Mouse (Mus musculus) duodenum, adult 2 months (tissue): Measurements from ENCODE around the gene Gm3404. TPM values are rescaled to one million over a fixed set of nuclear protein-coding genes. Genes with fewer than 3 reads are reported as not detected.

ENCODE experiments used
- polyA plus RNA-seq: library from polyadenylated mRNA; depleted of rRNA; stranded (reverse); fragments of >200 nt; gene quantifications from 2 replicates; pipeline ENCODE4 v1.2.3, GENCODE M21; 2012; ENCODE audit warnings: low replicate concordance; rRNA removed

Gm3404 gene
- not detected in 2 replicates for polyA plus RNA-seq

DNA sequence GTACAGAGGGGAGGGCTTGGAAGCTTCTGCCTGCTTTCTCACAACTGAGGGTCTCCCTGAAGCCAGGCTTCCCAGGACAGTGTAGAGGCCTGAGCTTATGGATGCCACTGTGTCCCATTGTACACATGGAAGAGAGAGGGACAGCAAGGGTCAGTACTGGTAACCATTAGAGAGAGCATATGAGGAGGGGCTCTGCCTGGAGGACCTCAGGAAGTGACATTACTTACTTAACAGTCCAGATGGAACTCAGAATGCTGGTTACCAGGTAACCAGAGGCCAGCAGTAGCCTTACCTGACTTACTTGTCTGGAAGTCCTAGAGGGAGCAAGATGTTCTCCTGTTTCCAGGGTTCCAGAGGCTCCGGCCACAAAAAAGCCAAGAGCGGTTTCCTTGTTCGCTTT is at the start of gene Gm3404:
TSS of gene Gm3404 (plus strand) at position 301 of the 400 bp plus-strand sequence.

GRCm38 (mm10) chr5:146481665-146482064 is 43.9 kb upstream of the Gm3404 start, which contains the start of gene Gm6408:
Gene Gm6408, plus strand, starts transcription at chr5:146481965.

DNA sequence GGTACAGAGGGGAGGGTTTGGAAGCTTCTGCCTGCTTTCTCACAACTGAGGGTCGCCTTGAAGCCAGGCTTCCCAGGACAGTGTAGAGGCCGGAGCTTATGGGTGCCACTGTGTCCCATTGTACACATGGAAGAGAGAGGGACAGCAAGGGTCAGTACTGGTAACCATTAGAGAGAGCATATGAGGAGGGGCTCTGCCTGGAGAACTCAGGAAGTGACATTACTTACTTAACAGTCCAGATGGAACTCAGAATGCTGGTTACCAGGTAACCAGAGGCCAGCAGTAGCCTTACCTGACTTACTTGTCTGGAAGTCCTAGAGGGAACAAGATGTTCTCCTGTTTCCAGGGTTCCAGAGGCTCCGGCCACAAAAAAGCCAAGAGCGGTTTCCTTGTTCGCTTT is 34.5 kb upstream of the Gm3404 start, which contains the start of gene Gm6370:
TSS of gene Gm6370 (plus strand) at position 301 of the 400 bp plus-strand sequence.

DNA sequence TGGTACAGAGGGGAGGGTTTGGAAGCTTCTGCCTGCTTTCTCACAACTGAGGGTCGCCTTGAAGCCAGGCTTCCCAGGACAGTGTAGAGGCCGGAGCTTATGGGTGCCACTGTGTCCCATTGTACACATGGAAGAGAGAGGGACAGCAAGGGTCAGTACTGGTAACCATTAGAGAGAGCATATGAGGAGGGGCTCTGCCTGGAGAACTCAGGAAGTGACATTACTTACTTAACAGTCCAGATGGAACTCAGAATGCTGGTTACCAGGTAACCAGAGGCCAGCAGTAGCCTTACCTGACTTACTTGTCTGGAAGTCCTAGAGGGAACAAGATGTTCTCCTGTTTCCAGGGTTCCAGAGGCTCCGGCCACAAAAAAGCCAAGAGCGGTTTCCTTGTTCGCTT is 23.5 kb upstream of the Gm3404 start, which contains the start of gene 4930449I24Rik:
TSS of gene 4930449I24Rik (plus strand) at position 301 of the 400 bp plus-strand sequence.

DNA sequence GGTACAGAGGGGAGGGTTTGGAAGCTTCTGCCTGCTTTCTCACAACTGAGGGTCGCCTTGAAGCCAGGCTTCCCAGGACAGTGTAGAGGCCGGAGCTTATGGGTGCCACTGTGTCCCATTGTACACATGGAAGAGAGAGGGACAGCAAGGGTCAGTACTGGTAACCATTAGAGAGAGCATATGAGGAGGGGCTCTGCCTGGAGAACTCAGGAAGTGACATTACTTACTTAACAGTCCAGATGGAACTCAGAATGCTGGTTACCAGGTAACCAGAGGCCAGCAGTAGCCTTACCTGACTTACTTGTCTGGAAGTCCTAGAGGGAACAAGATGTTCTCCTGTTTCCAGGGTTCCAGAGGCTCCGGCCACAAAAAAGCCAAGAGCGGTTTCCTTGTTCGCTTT is 11.8 kb upstream of the Gm3404 start, which contains the start of gene Gm3402:
TSS of gene Gm3402 (plus strand) at position 301 of the 400 bp plus-strand sequence.

DNA sequence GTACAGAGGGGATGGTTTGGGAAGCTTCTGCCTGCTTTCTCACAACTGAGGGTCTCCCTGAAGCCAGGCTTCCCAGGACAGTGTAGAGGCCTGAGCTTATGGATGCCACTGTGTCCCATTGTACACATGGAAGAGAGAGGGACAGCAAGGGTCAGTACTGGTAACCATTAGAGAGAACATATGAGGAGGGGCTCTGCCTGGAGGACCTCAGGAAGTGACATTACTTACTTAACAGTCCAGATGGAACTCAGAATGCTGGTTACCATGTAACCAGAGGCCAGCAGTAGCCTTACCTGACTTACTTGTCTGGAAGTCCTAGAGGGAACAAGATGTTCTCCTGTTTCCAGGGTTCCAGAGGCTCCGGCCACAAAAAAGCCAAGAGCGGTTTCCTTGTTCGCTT is 11.7 kb downstream of the Gm3404 start, which contains the start of gene Gm3409:
TSS of gene Gm3409 (plus strand) at position 301 of the 400 bp plus-strand sequence.

DNA sequence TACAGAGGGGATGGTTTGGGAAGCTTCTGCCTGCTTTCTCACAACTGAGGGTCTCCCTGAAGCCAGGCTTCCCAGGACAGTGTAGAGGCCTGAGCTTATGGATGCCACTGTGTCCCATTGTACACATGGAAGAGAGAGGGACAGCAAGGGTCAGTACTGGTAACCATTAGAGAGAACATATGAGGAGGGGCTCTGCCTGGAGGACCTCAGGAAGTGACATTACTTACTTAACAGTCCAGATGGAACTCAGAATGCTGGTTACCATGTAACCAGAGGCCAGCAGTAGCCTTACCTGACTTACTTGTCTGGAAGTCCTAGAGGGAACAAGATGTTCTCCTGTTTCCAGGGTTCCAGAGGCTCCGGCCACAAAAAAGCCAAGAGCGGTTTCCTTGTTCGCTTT is 30.2 kb downstream of the Gm3404 start, which contains the start of gene Gm3415:
TSS of gene Gm3415 (plus strand) at position 301 of the 400 bp plus-strand sequence.

Other genes with a start within 250 kb of the Gm3404 start
- 0.56 and 2.1 TPM in 2 replicates for gene Wasf3, start 140.8 kb upstream of the Gm3404 start, polyA plus RNA-seq
- not detected in 2 replicates for gene Gm6408, start 43.8 kb upstream of the Gm3404 start, polyA plus RNA-seq
- gene Gm6370, start 34.4 kb upstream of the Gm3404 start, polyA plus RNA-seq = not detected in 2 replicates
- gene 4930449I24Rik, start 23.4 kb upstream of the Gm3404 start, polyA plus RNA-seq = not detected in 2 replicates
- gene Gm3402, start 11.7 kb upstream of the Gm3404 start, polyA plus RNA-seq = not detected in 2 replicates
- gene Gm3409, start 11.8 kb downstream of the Gm3404 start, polyA plus RNA-seq = not detected in 2 replicates
- gene Gm3415, start 30.3 kb downstream of the Gm3404 start, polyA plus RNA-seq = not detected in 2 replicates
- gene Gpr12, start 59.4 kb downstream of the Gm3404 start, polyA plus RNA-seq = 0.08 TPM in 1 of 2 replicates, not detected in the other